Mouse (Mus musculus): Measurements from ENCODE around the gene Flrt1. TPM values are rescaled to one million over a fixed set of nuclear protein-coding genes. Genes with fewer than 3 reads are reported as not detected.
A peak's percentile ranks its signal among the peaks of the same experiment; 100 is the strongest.
"Not testable (repeated sequence)": the region's sequence is repeated elsewhere in the genome, so short reads cannot be mapped to it uniquely, and the experiment has no call there.

Gene Flrt1
- polyA plus RNA-seq, 1 experiment, result not detected

DNA sequence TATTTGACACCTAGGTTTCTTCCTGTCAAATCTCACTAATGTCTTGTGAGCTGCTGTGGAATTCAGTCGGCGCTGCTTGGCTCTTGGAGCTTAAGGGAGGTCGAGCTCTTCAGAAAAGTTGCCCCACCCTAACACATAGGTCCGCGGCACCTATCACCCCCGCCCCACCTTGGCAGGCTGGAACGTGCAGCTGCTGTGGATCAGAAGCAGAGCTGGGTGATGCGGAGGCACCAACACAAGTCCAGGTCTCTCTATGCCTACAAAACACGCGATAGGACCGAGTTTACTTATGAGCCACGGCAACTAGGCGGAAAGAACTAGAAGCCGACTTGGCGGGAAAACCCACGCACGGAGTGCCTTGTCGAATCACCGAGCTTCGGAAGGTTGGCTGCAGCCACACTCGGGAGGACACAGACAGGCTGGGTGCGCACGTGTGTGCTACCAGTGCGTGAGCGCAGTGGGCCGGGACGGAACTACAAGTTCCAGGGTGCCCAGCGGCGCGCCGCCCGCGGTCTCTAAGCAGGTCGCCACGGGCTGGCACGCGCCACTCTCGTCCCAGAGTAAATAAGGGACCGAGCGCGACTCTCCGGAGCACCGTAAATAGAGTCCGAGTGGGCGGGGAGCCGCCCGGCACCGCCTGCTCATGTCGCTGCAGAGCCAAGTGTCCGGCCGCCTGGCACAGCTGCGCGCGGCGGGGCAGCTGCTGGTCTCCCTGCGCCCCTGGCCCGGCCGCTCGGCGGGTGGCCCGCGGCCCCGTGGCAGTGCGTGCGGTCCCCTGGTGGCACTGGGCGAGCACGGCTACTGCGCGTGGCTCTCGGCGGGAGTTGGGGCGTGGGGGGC is 49.1 kb downstream of the Flrt1 start, which contains the start of gene Macrod1:
TSS of gene Macrod1 (plus strand) at position 563 of the 840 bp plus-strand sequence.
- H3K4me3 ChIP-seq (replicated peaks; ENCODE audit: control insufficient read depth, low read depth, low read length), result peak within 1 kb of the TSS; percentile 77
- 0 out of 2 replicates have a peak, but pooled peaks have one; percentile 52 for TF ChIP-seq POLR2A (IDR thresholded peaks at IDR 0.05; ENCODE audit: borderline replicate concordance, control insufficient read depth, low read depth, low read length)
- TF ChIP-seq CTCF (IDR thresholded peaks at IDR 0.05; ENCODE audit: control insufficient read depth, insufficient read depth, low read length), result peak; percentile 22; the same call in 1 of the 2 replicates
- WGBS, result 1% methylated on average over 72 of the region's 72 CpGs
- peaks cover 5% of the 10 kb centered on the region for H3K4me1 ChIP-seq (ENCODE audit: control insufficient read depth, insufficient read depth, low read length)
- H3K27ac ChIP-seq (ENCODE audit: control insufficient read depth, insufficient read depth, low read depth, low read length, poor library complexity), result peak within 1 kb of the TSS; percentile 30; the same call in 1 of the 2 replicates

DNA sequence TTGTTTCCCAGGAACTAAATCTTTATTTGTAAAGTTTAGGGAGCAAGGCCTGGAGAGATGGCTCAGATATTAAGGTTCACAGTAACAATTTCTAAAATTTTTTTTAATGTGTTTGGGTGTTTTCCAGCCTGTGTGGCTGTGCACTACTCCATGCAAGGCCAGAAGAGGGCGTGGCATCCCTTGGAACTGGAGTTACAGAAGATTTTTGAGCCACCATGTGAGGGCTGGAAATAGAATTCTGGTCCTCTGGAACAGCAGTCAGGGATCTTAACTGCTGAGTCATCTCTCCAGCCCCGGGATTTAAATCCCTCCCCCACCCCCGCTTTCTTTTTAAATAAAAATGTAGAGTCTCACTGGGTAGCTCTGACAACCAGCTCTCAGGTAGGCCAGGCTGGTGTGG is 50.4 kb downstream of the Flrt1 start:
- Histone ChIP-seq H3K27ac (ENCODE audit: control insufficient read depth, insufficient read depth, low read depth, low read length, poor library complexity) (no peak overlapping the region), H3K4me1 (ENCODE audit: control insufficient read depth, insufficient read depth, low read length) (peaks cover 5% of the 10 kb centered on the region), H3K4me3 (replicated peaks; ENCODE audit: control insufficient read depth, low read depth, low read length) (no peak overlapping the region)
- 45% methylated on average over 3 of the region's 3 CpGs for WGBS
- no peak for TF ChIP-seq POLR2A (IDR thresholded peaks at IDR 0.05; ENCODE audit: borderline replicate concordance, control insufficient read depth, low read depth, low read length)
- no peak for TF ChIP-seq CTCF (IDR thresholded peaks at IDR 0.05; ENCODE audit: control insufficient read depth, insufficient read depth, low read length)

DNA sequence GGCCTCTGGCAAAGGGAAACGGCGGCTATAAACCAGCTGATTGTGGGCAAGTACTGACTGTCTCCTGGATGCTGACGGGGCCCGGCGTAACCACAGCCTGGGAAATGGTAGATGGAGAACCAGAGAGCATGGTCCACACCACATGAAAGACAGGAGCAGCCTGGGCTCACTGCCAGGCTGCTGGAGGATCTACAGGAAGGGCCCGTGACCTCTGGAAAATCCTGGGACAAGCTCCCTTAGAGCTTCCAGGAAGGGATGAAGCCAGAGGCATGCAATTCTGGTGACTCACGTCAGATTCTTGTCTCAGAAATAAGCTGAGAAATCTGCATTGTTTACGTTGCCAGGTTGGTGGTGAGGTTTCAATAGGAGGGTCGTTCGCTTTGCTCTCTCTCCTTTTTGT is 50.8 kb downstream of the Flrt1 start:
- 74% methylated on average over 10 of the region's 10 CpGs for WGBS
- Histone ChIP-seq H3K27ac (ENCODE audit: control insufficient read depth, insufficient read depth, low read depth, low read length, poor library complexity) (no peak overlapping the region), H3K4me1 (ENCODE audit: control insufficient read depth, insufficient read depth, low read length) (peaks cover 5% of the 10 kb centered on the region), H3K4me3 (replicated peaks; ENCODE audit: control insufficient read depth, low read depth, low read length) (no peak overlapping the region)
- TF ChIP-seq CTCF (IDR thresholded peaks at IDR 0.05; ENCODE audit: control insufficient read depth, insufficient read depth, low read length) (no peak), POLR2A (IDR thresholded peaks at IDR 0.05; ENCODE audit: borderline replicate concordance, control insufficient read depth, low read depth, low read length) (no peak)

DNA sequence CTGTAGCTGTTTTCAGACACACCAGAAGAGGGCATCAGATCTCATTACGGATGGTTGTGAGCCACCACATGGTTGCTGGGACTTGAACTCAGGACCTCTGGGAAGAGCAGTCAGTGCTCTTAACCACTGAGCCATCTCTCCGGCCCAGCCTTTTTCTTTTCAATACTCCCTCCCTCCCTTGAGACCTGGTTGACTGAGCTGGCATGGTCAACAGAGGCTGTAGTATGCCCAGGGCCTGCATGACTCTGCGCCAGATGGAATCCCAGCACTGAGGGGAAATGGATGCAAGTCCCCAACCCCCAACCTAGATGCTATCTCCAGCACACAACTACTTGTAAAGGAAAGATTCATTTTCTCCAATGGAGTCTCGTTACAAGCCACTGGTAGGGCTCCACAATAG is 52.1 kb downstream of the Flrt1 start:
- H3K4me1 ChIP-seq (ENCODE audit: control insufficient read depth, insufficient read depth, low read length); H3K4me3 ChIP-seq (replicated peaks; ENCODE audit: control insufficient read depth, low read depth, low read length); H3K27ac ChIP-seq (ENCODE audit: control insufficient read depth, insufficient read depth, low read depth, low read length, poor library complexity): not testable (repeated sequence)
- WGBS, result 81% methylated on average over 4 of the region's 4 CpGs

- WGBS, result 67% methylated on average over 4 of the region's 4 CpGs
- Histone ChIP-seq H3K4me3 (replicated peaks; ENCODE audit: control insufficient read depth, low read depth, low read length) (no peak overlapping the region), H3K27ac (ENCODE audit: control insufficient read depth, insufficient read depth, low read depth, low read length, poor library complexity) (no peak overlapping the region), H3K4me1 (ENCODE audit: control insufficient read depth, insufficient read depth, low read length) (peaks cover 3% of the 10 kb centered on the region)
- TF ChIP-seq CTCF (IDR thresholded peaks at IDR 0.05; ENCODE audit: control insufficient read depth, insufficient read depth, low read length), result no peak
- TF ChIP-seq POLR2A (IDR thresholded peaks at IDR 0.05; ENCODE audit: borderline replicate concordance, control insufficient read depth, low read depth, low read length), result no peak
Measured at GRCm38 (mm10) chr19:7044706-7045105, 60.8 kb downstream of the Flrt1 start.

DNA sequence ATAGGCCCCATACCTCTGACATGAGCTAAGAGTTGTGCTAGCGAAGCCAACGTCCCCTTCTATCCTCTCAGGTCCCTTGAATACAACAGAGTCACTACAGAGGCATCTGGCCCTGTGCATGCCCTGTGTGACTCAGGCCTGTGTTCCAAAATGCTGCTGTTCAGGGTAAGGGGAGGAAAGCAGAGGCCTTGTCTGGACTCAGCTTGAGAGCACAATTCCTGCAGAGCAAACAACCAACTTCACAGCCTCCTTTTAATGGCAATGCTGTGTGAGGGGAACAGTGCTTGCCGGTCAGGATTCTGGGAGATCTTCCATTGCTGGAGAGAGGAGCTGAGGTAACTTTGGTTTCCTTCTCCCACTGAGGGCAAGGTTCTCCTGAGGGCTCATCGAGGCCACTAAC is 61.2 kb downstream of the Flrt1 start:
- TF ChIP-seq POLR2A (IDR thresholded peaks at IDR 0.05; ENCODE audit: borderline replicate concordance, control insufficient read depth, low read depth, low read length), result no peak
- TF ChIP-seq CTCF (IDR thresholded peaks at IDR 0.05; ENCODE audit: control insufficient read depth, insufficient read depth, low read length), result no peak
- Histone ChIP-seq H3K27ac (ENCODE audit: control insufficient read depth, insufficient read depth, low read depth, low read length, poor library complexity) (no peak overlapping the region), H3K4me1 (ENCODE audit: control insufficient read depth, insufficient read depth, low read length) (peaks cover 3% of the 10 kb centered on the region), H3K4me3 (replicated peaks; ENCODE audit: control insufficient read depth, low read depth, low read length) (no peak overlapping the region)
- 78% methylated on average over 4 of the region's 4 CpGs for WGBS

Other genes with a start within 250 kb of the Flrt1 start
- gene Ccdc88b, start 247.5 kb downstream of the Flrt1 start, polyA plus RNA-seq (2011; ENCODE audit: insufficient read depth, insufficient read length, low replicate concordance, missing spikeins), result 29.0 and 66.6 TPM in 2 replicates
- gene Trmt112, start 196.0 kb downstream of the Flrt1 start, polyA plus RNA-seq (2011; ENCODE audit: insufficient read depth, insufficient read length, low replicate concordance, missing spikeins), result 28.6 and 37.9 TPM in 2 replicates
- 181 and 324 TPM in 2 replicates for gene Prdx5, start 195.6 kb downstream of the Flrt1 start, polyA plus RNA-seq (2011; ENCODE audit: insufficient read depth, insufficient read length, low replicate concordance, missing spikeins)
- 25.1 and 27.2 TPM in 2 replicates for gene Esrra, start 183.9 kb downstream of the Flrt1 start, polyA plus RNA-seq (2011; ENCODE audit: insufficient read depth, insufficient read length, low replicate concordance, missing spikeins)
- 2.6 TPM in 1 of 2 replicates, not detected in the other for gene Catsperz, start 180.3 kb downstream of the Flrt1 start, polyA plus RNA-seq (2011; ENCODE audit: insufficient read depth, insufficient read length, low replicate concordance, missing spikeins)
- gene Kcnk4, start 171.2 kb downstream of the Flrt1 start, polyA plus RNA-seq (2011; ENCODE audit: insufficient read depth, insufficient read length, low replicate concordance, missing spikeins), result not detected in 2 replicates
- 15.4 and 20.4 TPM in 2 replicates for gene Bad, start 163.9 kb downstream of the Flrt1 start, polyA plus RNA-seq (2011; ENCODE audit: insufficient read depth, insufficient read length, low replicate concordance, missing spikeins)
- gene Gpr137, start 163.2 kb downstream of the Flrt1 start, polyA plus RNA-seq (2011; ENCODE audit: insufficient read depth, insufficient read length, low replicate concordance, missing spikeins), result 18.7 and 31.9 TPM in 2 replicates
- 83.5 and 137 TPM in 2 replicates for gene Ppp1r14b, start 130.8 kb downstream of the Flrt1 start, polyA plus RNA-seq (2011; ENCODE audit: insufficient read depth, insufficient read length, low replicate concordance, missing spikeins)
- 9.7 and 14.6 TPM in 2 replicates for gene Plcb3, start 129.3 kb downstream of the Flrt1 start, polyA plus RNA-seq (2011; ENCODE audit: insufficient read depth, insufficient read length, low replicate concordance, missing spikeins)
- 40.9 and 42.3 TPM in 2 replicates for gene Fkbp2, start 125.2 kb downstream of the Flrt1 start, polyA plus RNA-seq (2011; ENCODE audit: insufficient read depth, insufficient read length, low replicate concordance, missing spikeins)
- 10.0 and 14.0 TPM in 2 replicates for gene Vegfb, start 118.1 kb downstream of the Flrt1 start, polyA plus RNA-seq (2011; ENCODE audit: insufficient read depth, insufficient read length, low replicate concordance, missing spikeins)
- gene Dnajc4, start 113.2 kb downstream of the Flrt1 start, polyA plus RNA-seq (2011; ENCODE audit: insufficient read depth, insufficient read length, low replicate concordance, missing spikeins), result 14.8 and 28.8 TPM in 2 replicates
- 13.2 and 20.7 TPM in 2 replicates for gene Nudt22, start 109.6 kb downstream of the Flrt1 start, polyA plus RNA-seq (2011; ENCODE audit: insufficient read depth, insufficient read length, low replicate concordance, missing spikeins)
- 4.6 TPM in 1 of 2 replicates, not detected in the other for gene Trpt1, start 109.6 kb downstream of the Flrt1 start, polyA plus RNA-seq (2011; ENCODE audit: insufficient read depth, insufficient read length, low replicate concordance, missing spikeins)
- 149 and 202 TPM in 2 replicates for gene Fermt3, start 86.3 kb downstream of the Flrt1 start, polyA plus RNA-seq (2011; ENCODE audit: insufficient read depth, insufficient read length, low replicate concordance, missing spikeins)
- gene Stip1, start 65.8 kb downstream of the Flrt1 start, polyA plus RNA-seq (2011; ENCODE audit: insufficient read depth, insufficient read length, low replicate concordance, missing spikeins), result 54.6 and 95.7 TPM in 2 replicates
- 4.8 and 6.2 TPM in 2 replicates for gene Macrod1, start 48.9 kb downstream of the Flrt1 start, polyA plus RNA-seq (2011; ENCODE audit: insufficient read depth, insufficient read length, low replicate concordance, missing spikeins)
- 24.0 and 45.5 TPM in 2 replicates for gene Otub1, start 100.6 kb upstream of the Flrt1 start, polyA plus RNA-seq (2011; ENCODE audit: insufficient read depth, insufficient read length, low replicate concordance, missing spikeins)
- gene Cox8a, start 111.9 kb upstream of the Flrt1 start, polyA plus RNA-seq (2011; ENCODE audit: insufficient read depth, insufficient read length, low replicate concordance, missing spikeins), result 369 and 431 TPM in 2 replicates
- 16.3 and 17.7 TPM in 2 replicates for gene Naa40, start 135.5 kb upstream of the Flrt1 start, polyA plus RNA-seq (2011; ENCODE audit: insufficient read depth, insufficient read length, low replicate concordance, missing spikeins)
- gene Rcor2, start 161.6 kb upstream of the Flrt1 start, polyA plus RNA-seq (2011; ENCODE audit: insufficient read depth, insufficient read length, low replicate concordance, missing spikeins), result 4.4 and 19.6 TPM in 2 replicates
- gene Mark2, start 236.1 kb upstream of the Flrt1 start, polyA plus RNA-seq (2011; ENCODE audit: insufficient read depth, insufficient read length, low replicate concordance, missing spikeins), result 32.0 and 66.7 TPM in 2 replicates

All from bone marrow, adult 2 months (tissue).